In genomic region chr4:52176240-52176639, GRCm38 (mm10) we compare ENCODE assay signal across 19 mouse cellular contexts.
"Had no signal": no experiment of that assay in that cellular context is flagged by ENCODE, and none has a peak within 500 bp of the region (broad histone marks: within the 10 kb centered on the region; RNA-seq: fewer than 3 reads in every experiment).

No protein-coding gene starts in this region.

- H3K36me3 ChIP-seq: liver, embryonic 15.5 days; lung, embryonic 15.5 days; midbrain, embryonic 13.5 days; neural tube, embryonic 12.5 days had no signal

- H3K27ac ChIP-seq: liver, embryonic 15.5 days; lung, embryonic 15.5 days; macrophage; midbrain, embryonic 13.5 days; neural tube, embryonic 12.5 days had no signal

- ATAC-seq: liver, postnatal 0 days; lung, postnatal 0 days; midbrain, embryonic 13.5 days had no signal

- H3K4me2 ChIP-seq: liver, embryonic 15.5 days; lung, embryonic 15.5 days; midbrain, embryonic 11.5 days; midbrain, embryonic 13.5 days; neural tube, embryonic 12.5 days had no signal

- H3K9me3 ChIP-seq: liver, embryonic 15.5 days; lung, embryonic 15.5 days; megakaryocyte, embryonic 14.5 days; midbrain, embryonic 13.5 days; neural tube, embryonic 12.5 days had no signal

- DNase-seq: liver, postnatal 0 days; lung, adult 2 months; lung, postnatal 14 days; lung, postnatal 36 days; right cerebral cortex, adult 18-20 months; right cerebral cortex, postnatal 25 days; right cerebral cortex, postnatal 4 days; spleen, adult 18-20 months; thymus, adult 18-20 months; thymus, postnatal 14 days; thymus, postnatal 36 days had no signal

- H3K4me3 ChIP-seq: liver, embryonic 15.5 days; lung, embryonic 15.5 days; megakaryocyte, embryonic 14.5 days; midbrain, embryonic 13.5 days; neural tube, embryonic 12.5 days had no signal

- H3K9ac ChIP-seq: liver, embryonic 15.5 days; liver, postnatal 0 days; lung, embryonic 15.5 days; midbrain, embryonic 13.5 days; neural tube, embryonic 12.5 days had no signal

- H3K4me1 ChIP-seq: liver, embryonic 15.5 days; lung, embryonic 15.5 days; megakaryocyte, embryonic 14.5 days; midbrain, embryonic 13.5 days; neural tube, embryonic 12.5 days had no signal

- H3K27me3 ChIP-seq: liver, embryonic 15.5 days; lung, embryonic 15.5 days; megakaryocyte, embryonic 14.5 days; midbrain, embryonic 13.5 days; neural tube, embryonic 12.5 days had no signal
